Mouse (Mus musculus) neural tube, embryonic 11.5 days (tissue): Measurements from ENCODE around the gene Tmem30b. TPM values are rescaled to one million over a fixed set of nuclear protein-coding genes. Genes with fewer than 3 reads are reported as not detected.
"Not testable (repeated sequence)": the region's sequence is repeated elsewhere in the genome, so short reads cannot be mapped to it uniquely, and the experiment has no call there.

Experiments
- ATAC-seq: fragments of 200-750 bp; cut with Nextera tagmentation; 2 replicates; pipeline ENCODE4 v1.8.0; 2017; ENCODE audit warnings: moderate number of reproducible peaks, mild to moderate bottlenecking, moderate TSS enrichment, moderate library complexity; ENCODE audit not compliant: insufficient read depth, low FRiP score, low TSS enrichment
- DNase-seq: peaks from one replicate; pipeline ENCODE4 v3.0.0-alpha.2; 2015; ENCODE audit warnings: low spot score
- H3K27ac ChIP-seq: fragments of 300-500 bp; sonication (generic); 2 replicates; pipeline ENCODE4 v1.5.1; 2014; ENCODE audit warnings: low read depth, mild to moderate bottlenecking, low read length
- H3K27me3 ChIP-seq: fragments of 300-500 bp; sonication (generic); 2 replicates; pipeline ENCODE4 v1.6.1; 2014; ENCODE audit warnings: mild to moderate bottlenecking, low read length, mixed read lengths; ENCODE audit not compliant: control insufficient read depth, insufficient read depth
- H3K36me3 ChIP-seq: fragments of 300-500 bp; sonication (generic); 2 replicates; pipeline ENCODE4 v1.6.1; 2014; ENCODE audit warnings: mild to moderate bottlenecking, low read length, moderate library complexity, mixed read lengths; ENCODE audit not compliant: control insufficient read depth, insufficient read depth
- H3K4me1 ChIP-seq: fragments of 300-500 bp; sonication (generic); 2 replicates; pipeline ENCODE4 v1.6.1; 2014; ENCODE audit warnings: low read length, mixed read lengths; ENCODE audit not compliant: control insufficient read depth, insufficient read depth
- H3K4me2 ChIP-seq: fragments of 300-500 bp; sonication (generic); 2 replicates; pipeline ENCODE4 v1.6.1; 2014; ENCODE audit warnings: low read depth, mild to moderate bottlenecking, moderate library complexity
- H3K4me3 ChIP-seq: fragments of 300-500 bp; sonication (generic); 2 replicates; pipeline ENCODE4 v1.5.1; 2014; ENCODE audit warnings: low read depth, low read length
- H3K9ac ChIP-seq: fragments of 300-500 bp; sonication (generic); 2 replicates; pipeline ENCODE4 v1.6.1; 2014; ENCODE audit warnings: mild to moderate bottlenecking, low read length
- H3K9me3 ChIP-seq: fragments of 300-500 bp; sonication (generic); 2 replicates; pipeline ENCODE4 v1.6.1; 2016; ENCODE audit warnings: low read length; ENCODE audit not compliant: control insufficient read depth
- WGBS: fragments of 180-500 bp; shearing (Covaris S2); extraction: QIAGEN DNeasy Blood & Tissue Kit; methylation state at CpG from one replicate; pipeline ENCODE4 v1.1.7; 2014; 5-methylcytosine and 5-hydroxymethylcytosine counted together
- polyA plus RNA-seq: library from polyadenylated mRNA; unstranded; fragments of >200 nt; fragmentation: Nextera tagmentation; extraction: Ambion mirVana; gene quantifications from 2 replicates; pipeline ENCODE4 v1.2.1, GENCODE M21; 2014

Gene Tmem30b
- polyA plus RNA-seq, 1 experiment from 2014 or later = 2.3 TPM

DNA sequence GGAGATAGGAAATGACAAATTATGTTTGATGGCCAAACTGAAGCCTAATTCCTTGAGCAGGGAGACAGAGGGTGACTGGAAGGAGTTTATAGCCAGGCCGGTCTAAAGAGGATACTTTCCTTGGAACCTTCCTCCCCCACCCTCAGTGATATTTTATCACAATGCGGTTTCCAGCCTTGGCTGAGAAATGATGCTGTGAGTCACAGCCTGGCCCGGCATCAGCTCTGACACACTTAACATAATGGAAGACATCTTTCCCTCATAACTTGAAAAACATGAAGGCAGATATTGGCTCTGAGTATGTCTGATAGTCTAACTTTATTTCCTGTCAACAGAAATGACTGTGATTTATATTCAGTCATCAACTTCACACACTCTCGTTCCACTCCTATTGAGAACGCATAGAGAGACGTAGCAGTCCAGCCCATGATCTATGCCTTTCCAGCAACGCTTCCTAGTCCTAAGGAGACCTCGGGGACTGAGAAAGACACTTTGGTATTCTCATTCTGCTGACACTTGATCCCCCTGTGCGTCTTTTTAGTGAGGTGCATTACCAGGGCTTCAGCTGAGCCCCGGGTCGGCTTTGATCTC, 14.2 kb downstream of the Tmem30b start:
- 60% methylated on average over 11 of the region's 11 CpGs for WGBS
- H3K27me3 ChIP-seq = no peaks in the 10 kb centered on the region
- no peak overlapping the region for H3K9ac ChIP-seq
- no peak overlapping the region for H3K4me3 ChIP-seq
- H3K4me1 ChIP-seq = no peaks in the 10 kb centered on the region; the same call in 1 of the 2 replicates
- H3K9me3 ChIP-seq = no peaks in the 10 kb centered on the region
- H3K27ac ChIP-seq = no peak overlapping the region
- ATAC-seq (no peak), DNase-seq (no peak)
- H3K36me3 ChIP-seq = no peaks in the 10 kb centered on the region
- H3K4me2 ChIP-seq = no peak overlapping the region

DNA sequence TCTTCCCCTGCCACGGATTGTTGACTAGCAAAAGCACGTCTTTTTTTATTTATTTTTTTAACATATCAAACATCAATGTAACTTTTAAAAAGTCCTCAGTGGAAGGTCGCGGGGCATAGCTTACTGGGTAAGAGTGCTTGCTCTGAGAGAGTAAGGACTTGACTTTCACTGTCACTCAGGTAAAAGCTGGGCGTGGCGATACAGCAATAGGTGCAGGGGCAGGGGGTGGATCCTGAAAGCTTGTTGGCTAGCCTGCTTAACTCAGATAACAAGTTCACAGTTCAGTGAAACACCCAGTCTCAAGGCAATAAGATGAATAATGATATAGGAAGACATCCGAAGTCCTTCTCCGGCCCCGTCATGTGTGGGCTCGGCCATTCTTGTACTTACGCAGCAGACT, 16.6 kb downstream of the Tmem30b start:
- Histone ChIP-seq H3K9ac (no peak overlapping the region), H3K27me3 (no peaks in the 10 kb centered on the region), H3K4me2 (no peak overlapping the region), H3K4me1 (peaks cover 2% of the 10 kb centered on the region; the same call in 1 of the 2 replicates), H3K4me3 (no peak overlapping the region), H3K27ac (no peak overlapping the region), H3K9me3 (no peaks in the 10 kb centered on the region), H3K36me3 (no peaks in the 10 kb centered on the region)
- 72% methylated on average over 11 of the region's 11 CpGs for WGBS
- DNase-seq = no peak
- no peak for ATAC-seq

DNA sequence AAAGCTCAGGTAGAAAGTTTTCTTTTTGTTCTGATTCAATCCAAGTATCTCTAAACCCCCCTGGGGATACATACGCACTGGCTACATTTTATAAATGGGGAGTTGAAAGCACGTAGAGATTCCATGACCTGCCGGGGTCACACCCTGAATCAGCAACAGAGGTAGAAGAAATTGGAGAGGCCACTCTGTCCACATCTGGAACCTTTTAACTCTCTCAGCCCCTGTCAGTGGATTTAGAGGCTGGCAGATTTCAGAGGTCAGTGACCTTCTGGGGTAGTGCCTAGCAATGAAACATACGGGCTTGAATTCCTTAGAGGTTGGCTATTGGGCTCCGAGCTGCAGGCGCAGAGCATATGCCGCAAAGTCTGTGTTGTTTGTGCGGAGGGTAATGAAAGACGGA, 17.1 kb downstream of the Tmem30b start:
- Histone ChIP-seq H3K4me3 (no peak overlapping the region), H3K4me1 (peaks cover 2% of the 10 kb centered on the region; the same call in 1 of the 2 replicates), H3K36me3 (no peaks in the 10 kb centered on the region), H3K9ac (no peak overlapping the region), H3K4me2 (no peak overlapping the region; the same call in 1 of the 2 replicates), H3K9me3 (no peaks in the 10 kb centered on the region), H3K27me3 (no peaks in the 10 kb centered on the region), H3K27ac (no peak overlapping the region)
- no peak for ATAC-seq
- DNase-seq = peak; percentile 38
- WGBS = 33% methylated on average over 9 of the region's 9 CpGs

DNA sequence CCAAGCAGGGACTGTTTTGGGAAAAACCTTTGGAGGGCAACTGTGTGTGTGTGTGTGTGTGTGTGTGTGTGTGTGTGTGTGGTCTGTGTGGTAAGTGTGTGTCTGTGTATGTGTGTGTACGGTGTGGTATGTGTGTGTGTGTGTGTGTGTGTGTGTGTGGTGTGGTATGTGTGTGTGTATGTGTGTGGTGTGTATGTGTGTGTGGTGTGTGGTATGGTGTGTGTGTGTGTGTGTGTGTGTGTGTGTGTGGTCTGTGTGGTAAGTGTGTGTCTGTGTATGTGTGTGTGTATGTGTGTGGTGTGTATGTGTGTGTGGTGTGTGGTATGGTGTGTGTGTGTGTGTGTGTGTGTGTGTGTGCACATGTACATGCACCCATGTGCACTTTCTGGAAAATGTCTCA, 18.1 kb downstream of the Tmem30b start:
- H3K4me1 ChIP-seq, DNase-seq, H3K36me3 ChIP-seq, H3K4me3 ChIP-seq, H3K27ac ChIP-seq, H3K9me3 ChIP-seq, H3K27me3 ChIP-seq, ATAC-seq, H3K9ac ChIP-seq, H3K4me2 ChIP-seq: not testable (repeated sequence)
- 94% methylated on average over 1 of the region's 1 CpGs for WGBS

DNA sequence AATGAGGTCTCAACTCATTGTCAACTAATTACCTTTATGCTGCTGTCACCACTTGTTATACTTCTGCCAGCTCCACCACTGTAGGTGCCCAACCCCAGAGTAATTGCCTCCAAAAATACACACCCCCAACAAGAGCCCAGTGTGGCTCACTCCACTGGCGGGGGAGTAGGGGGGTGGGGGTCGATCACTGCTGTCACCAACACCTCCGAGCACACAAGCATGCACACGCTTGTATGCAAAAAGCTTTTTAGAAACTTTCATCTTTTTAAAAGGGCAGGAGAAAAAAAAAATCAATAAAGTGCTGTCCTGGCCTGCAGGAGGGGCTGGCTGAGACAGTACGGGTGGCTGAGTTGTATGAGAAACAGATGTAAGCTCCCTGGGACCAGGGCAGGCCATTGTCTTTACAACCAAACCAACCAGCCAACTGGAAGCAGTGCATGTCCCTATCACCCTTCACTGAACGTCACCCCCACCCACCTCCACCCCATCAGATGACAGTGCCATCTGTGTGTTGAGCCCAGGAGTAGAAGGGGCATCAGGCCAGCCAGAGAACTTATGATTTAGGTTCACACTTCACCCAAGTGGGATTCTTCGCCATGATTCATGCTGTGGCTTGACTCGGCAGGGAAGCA, 20.8 kb downstream of the Tmem30b start:
- no peak overlapping the region for H3K4me2 ChIP-seq
- 43% methylated on average over 8 of the region's 8 CpGs for WGBS
- no peaks in the 10 kb centered on the region for H3K27me3 ChIP-seq
- H3K4me3 ChIP-seq = no peak overlapping the region
- H3K9me3 ChIP-seq = no peaks in the 10 kb centered on the region
- ATAC-seq (no peak), DNase-seq (no peak)
- no peak overlapping the region for H3K9ac ChIP-seq
- H3K27ac ChIP-seq = no peak overlapping the region
- peaks cover 2% of the 10 kb centered on the region; the same call in 1 of the 2 replicates for H3K4me1 ChIP-seq
- H3K36me3 ChIP-seq = no peaks in the 10 kb centered on the region

DNA sequence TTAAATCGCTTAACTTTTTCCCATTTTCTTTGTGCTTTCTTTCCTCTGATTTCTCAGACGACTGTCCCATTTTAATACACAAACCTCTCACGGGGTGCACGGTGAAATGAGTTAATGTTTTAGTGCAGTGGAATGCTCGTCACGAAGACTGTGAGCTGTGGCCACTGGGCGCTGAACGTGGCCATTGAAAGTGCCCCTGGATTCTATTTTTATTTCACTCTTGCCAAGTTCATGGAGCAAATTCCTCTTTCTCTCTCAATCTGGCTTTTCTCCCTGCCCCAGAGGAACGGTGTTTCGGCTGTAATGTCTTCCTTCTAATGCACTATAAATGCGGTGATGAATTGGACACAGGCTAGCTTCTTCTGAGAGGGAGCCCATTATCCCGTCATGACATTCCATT, 23.1 kb downstream of the Tmem30b start:
- WGBS = 83% methylated on average over 12 of the region's 12 CpGs
- Histone ChIP-seq H3K27me3 (no peaks in the 10 kb centered on the region), H3K4me2 (no peak overlapping the region), H3K4me3 (no peak overlapping the region), H3K9me3 (no peaks in the 10 kb centered on the region), H3K9ac (no peak overlapping the region), H3K27ac (no peak overlapping the region), H3K36me3 (no peaks in the 10 kb centered on the region), H3K4me1 (0 out of 2 replicates have a peak, but pooled peaks cover 2% of the 10 kb centered on the region)
- ATAC-seq (no peak), DNase-seq (no peak)

DNA sequence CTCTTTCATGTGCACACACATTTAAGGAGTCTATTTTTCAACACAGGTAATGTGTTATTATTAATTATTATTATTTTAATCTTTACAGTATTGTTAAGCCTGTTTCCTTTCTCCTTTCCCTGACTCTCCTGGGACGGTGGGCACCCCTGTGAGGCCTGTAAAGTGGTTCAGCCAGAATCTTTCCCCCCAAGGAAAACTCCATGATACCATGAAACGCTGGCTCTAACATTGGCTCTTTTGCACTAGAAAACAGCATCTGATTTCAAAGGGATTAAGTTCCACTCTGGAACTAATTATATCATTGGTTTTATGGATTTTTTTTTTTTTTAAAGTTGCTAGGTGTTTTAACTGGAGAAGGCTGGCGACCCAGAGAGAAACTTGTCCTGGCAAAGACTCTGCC, 24.2 kb downstream of the Tmem30b start:
- no peaks in the 10 kb centered on the region for H3K27me3 ChIP-seq
- DNase-seq = no peak
- no peak for ATAC-seq
- H3K36me3 ChIP-seq = no peaks in the 10 kb centered on the region
- 54% methylated on average over 3 of the region's 3 CpGs for WGBS
- H3K27ac ChIP-seq = no peak overlapping the region
- 0 out of 2 replicates have a peak, but pooled peaks cover 2% of the 10 kb centered on the region for H3K4me1 ChIP-seq
- no peaks in the 10 kb centered on the region for H3K9me3 ChIP-seq
- no peak overlapping the region for H3K4me2 ChIP-seq
- H3K9ac ChIP-seq = no peak overlapping the region
- no peak overlapping the region for H3K4me3 ChIP-seq

DNA sequence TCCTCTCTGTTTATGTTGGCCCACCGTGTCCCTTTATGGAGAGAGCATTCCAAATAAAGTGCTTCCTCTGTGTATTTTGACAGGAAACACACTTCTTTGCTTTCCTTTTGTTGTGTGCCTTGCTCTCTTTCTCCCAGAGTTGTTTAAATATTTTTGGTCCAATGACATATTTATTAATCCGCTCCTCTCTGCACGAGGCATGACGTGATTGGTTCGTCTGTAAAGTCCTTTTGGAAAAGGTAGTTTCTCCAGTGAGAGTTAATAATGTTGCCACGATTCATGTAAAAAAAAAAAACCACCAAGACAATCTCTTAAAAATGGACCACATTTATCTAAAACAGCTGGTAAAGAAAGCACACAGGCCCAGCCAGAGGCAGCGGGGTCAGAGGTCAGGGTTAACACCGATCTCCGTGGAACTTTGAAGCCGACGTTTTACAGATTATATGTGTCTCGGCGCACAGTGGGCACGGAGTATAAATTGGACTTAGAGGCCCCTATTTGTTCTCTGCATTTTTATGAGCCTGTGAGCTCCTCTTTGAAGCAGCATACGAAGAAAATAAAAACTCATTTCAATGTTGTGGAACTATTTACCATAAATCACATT, 24.9 kb downstream of the Tmem30b start:
- Histone ChIP-seq H3K9me3 (no peaks in the 10 kb centered on the region), H3K9ac (no peak overlapping the region), H3K27ac (no peak overlapping the region), H3K4me2 (no peak overlapping the region), H3K36me3 (no peaks in the 10 kb centered on the region), H3K27me3 (no peaks in the 10 kb centered on the region), H3K4me1 (0 out of 2 replicates have a peak, but pooled peaks cover 2% of the 10 kb centered on the region), H3K4me3 (no peak overlapping the region)
- DNase-seq = peak; percentile 41
- no peak for ATAC-seq
- WGBS = 42% methylated on average over 15 of the region's 15 CpGs

DNA sequence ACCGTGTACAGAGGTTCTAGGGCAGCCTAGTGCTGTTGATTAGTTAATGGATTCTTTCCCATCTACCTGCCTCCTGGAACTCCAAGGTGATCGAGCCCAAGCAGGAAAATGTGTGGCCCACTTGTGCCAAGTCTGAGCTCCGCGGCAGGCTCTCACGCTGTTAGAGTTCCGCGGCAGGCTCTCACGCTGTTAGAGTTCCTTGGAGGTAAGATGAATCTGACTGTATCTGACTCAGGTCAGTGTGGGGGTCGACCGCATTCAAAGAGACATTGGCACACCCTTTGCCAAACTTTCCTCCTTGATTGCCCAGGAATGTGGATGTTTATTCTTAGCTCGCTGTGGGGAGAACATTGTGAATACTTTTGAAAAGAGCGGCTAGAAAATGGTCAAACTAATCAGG, 28.4 kb downstream of the Tmem30b start:
- no peak for DNase-seq
- no peaks in the 10 kb centered on the region for H3K9me3 ChIP-seq
- H3K27ac ChIP-seq = no peak overlapping the region
- no peaks in the 10 kb centered on the region for H3K27me3 ChIP-seq
- 78% methylated on average over 12 of the region's 12 CpGs for WGBS
- no peak overlapping the region for H3K9ac ChIP-seq
- no peaks in the 10 kb centered on the region for H3K4me1 ChIP-seq
- no peak overlapping the region for H3K4me3 ChIP-seq
- no peaks in the 10 kb centered on the region for H3K36me3 ChIP-seq
- no peak for ATAC-seq
- H3K4me2 ChIP-seq = no peak overlapping the region
